Mouse (Mus musculus) hindbrain, embryonic 15.5 days (tissue): Measurements from ENCODE around the gene Nmur2. TPM values are rescaled to one million over a fixed set of nuclear protein-coding genes. Genes with fewer than 3 reads are reported as not detected.

ENCODE experiments used
- ATAC-seq: fragments of 200-750 bp; cut with Nextera tagmentation; 2 replicates; pipeline ENCODE4 v1.8.0; 2017; ENCODE audit warnings: low read depth, moderate number of reproducible peaks, moderate TSS enrichment; ENCODE audit not compliant: low FRiP score
- H3K27ac ChIP-seq: fragments of 300-500 bp; sonication (generic); replicated peaks from 2 replicates; pipeline ENCODE4 v1.5.1; 2015; ENCODE audit warnings: mild to moderate bottlenecking, inconsistent platforms
- H3K27me3 ChIP-seq: fragments of 300-500 bp; sonication (generic); 2 replicates; pipeline ENCODE4 v1.6.1; 2015; ENCODE audit warnings: control low read depth, inconsistent platforms
- H3K36me3 ChIP-seq: fragments of 300-500 bp; sonication (generic); 2 replicates; pipeline ENCODE4 v1.6.1; 2015; ENCODE audit warnings: control low read depth, inconsistent platforms
- H3K4me1 ChIP-seq: fragments of 300-500 bp; sonication (generic); replicated peaks from 2 replicates; pipeline ENCODE4 v1.6.1; 2015; ENCODE audit warnings: control low read depth, inconsistent platforms
- H3K4me2 ChIP-seq: fragments of 300-500 bp; sonication (generic); 2 replicates; pipeline ENCODE4 v1.6.1; 2015; ENCODE audit warnings: moderate library complexity, mild to moderate bottlenecking, inconsistent platforms
- H3K4me3 ChIP-seq: fragments of 300-500 bp; sonication (generic); 2 replicates; pipeline ENCODE4 v1.5.1; 2015; ENCODE audit warnings: mild to moderate bottlenecking, inconsistent platforms
- H3K9ac ChIP-seq: fragments of 300-500 bp; sonication (generic); 2 replicates; pipeline ENCODE4 v1.6.1; 2015; ENCODE audit warnings: inconsistent platforms
- H3K9me3 ChIP-seq: fragments of 300-500 bp; sonication (generic); 2 replicates; pipeline ENCODE4 v1.6.1; 2016; ENCODE audit warnings: control low read depth, inconsistent platforms
- WGBS: fragments of 180-500 bp; shearing (Covaris S2); methylation state at CpG from one replicate; pipeline ENCODE4 v1.1.7; 2015; 5-methylcytosine and 5-hydroxymethylcytosine counted together
- polyA plus RNA-seq: library from polyadenylated mRNA; unstranded; fragments of >200 nt; fragmentation: Nextera tagmentation; extraction: Ambion mirVana; gene quantifications from 2 replicates; pipeline ENCODE4 v1.2.1, GENCODE M21; 2015

Gene Nmur2
- polyA plus RNA-seq, 1 experiment from 2014 or later = 0.29 TPM

GRCm38 (mm10) chr11:56008277-56008676, 32.5 kb downstream of the Nmur2 start:
- Histone ChIP-seq H3K27me3 (no peaks in the 10 kb centered on the region), H3K36me3 (no peaks in the 10 kb centered on the region), H3K9me3 (no peaks in the 10 kb centered on the region), H3K4me1 (no peaks in the 10 kb centered on the region), H3K27ac (no peak overlapping the region), H3K4me3 (no peak overlapping the region), H3K9ac (no peak overlapping the region), H3K4me2 (no peak overlapping the region)
- 60% methylated on average over 3 of the region's 3 CpGs for WGBS
- no peak for ATAC-seq

- no peak overlapping the region for H3K27ac ChIP-seq
- no peaks in the 10 kb centered on the region for H3K36me3 ChIP-seq
- H3K9ac ChIP-seq = no peak overlapping the region
- no peaks in the 10 kb centered on the region for H3K27me3 ChIP-seq
- WGBS = 70% methylated on average over 1 of the region's 1 CpGs
- ATAC-seq = no peak
- no peak overlapping the region for H3K4me3 ChIP-seq
- no peak overlapping the region for H3K4me2 ChIP-seq
- H3K9me3 ChIP-seq = no peaks in the 10 kb centered on the region
- no peaks in the 10 kb centered on the region; the same call in 1 of the 2 replicates for H3K4me1 ChIP-seq
Measured at GRCm38 (mm10) chr11:55992799-55993198, 48.0 kb downstream of the Nmur2 start.

DNA sequence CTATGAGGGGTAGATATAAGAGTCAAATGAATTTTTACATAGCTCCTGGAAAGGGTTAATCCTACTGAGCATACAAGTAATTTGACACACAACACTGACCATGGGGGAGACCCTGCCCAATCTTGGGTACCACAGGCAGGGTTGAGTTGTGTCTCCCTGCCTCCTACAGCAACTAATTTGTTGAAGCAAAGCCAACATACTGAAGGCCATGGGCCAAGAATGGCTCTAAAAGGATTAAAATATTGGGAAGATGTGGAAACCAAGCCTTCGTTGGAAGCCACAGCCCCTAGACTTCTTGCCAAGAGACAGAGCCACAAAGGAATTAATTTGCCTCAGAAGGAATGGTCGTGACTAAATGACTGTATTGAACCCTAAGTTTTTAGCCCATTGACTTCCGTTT, 48.7 kb downstream of the Nmur2 start:
- Histone ChIP-seq H3K27me3 (no peaks in the 10 kb centered on the region), H3K4me2 (no peak overlapping the region), H3K4me3 (no peak overlapping the region), H3K4me1 (no peaks in the 10 kb centered on the region; the same call in 1 of the 2 replicates), H3K9ac (no peak overlapping the region), H3K36me3 (no peaks in the 10 kb centered on the region), H3K27ac (no peak overlapping the region), H3K9me3 (no peaks in the 10 kb centered on the region)
- no peak for ATAC-seq
- WGBS = 62% methylated on average over 3 of the region's 3 CpGs

GRCm38 (mm10) chr11:55991505-55992066, 49.2 kb downstream of the Nmur2 start:
- H3K4me2 ChIP-seq = peak overlapping the region; percentile 19; the same call in 1 of the 2 replicates
- H3K36me3 ChIP-seq = no peaks in the 10 kb centered on the region
- H3K9me3 ChIP-seq = no peaks in the 10 kb centered on the region
- no peak overlapping the region for H3K4me3 ChIP-seq
- no peak overlapping the region for H3K9ac ChIP-seq
- peak; percentile 30; the same call in 1 of the 2 replicates for ATAC-seq
- WGBS = 12% methylated on average over 8 of the region's 8 CpGs
- no peak overlapping the region for H3K27ac ChIP-seq
- no peaks in the 10 kb centered on the region; the same call in 1 of the 2 replicates for H3K4me1 ChIP-seq
- H3K27me3 ChIP-seq = no peaks in the 10 kb centered on the region

DNA sequence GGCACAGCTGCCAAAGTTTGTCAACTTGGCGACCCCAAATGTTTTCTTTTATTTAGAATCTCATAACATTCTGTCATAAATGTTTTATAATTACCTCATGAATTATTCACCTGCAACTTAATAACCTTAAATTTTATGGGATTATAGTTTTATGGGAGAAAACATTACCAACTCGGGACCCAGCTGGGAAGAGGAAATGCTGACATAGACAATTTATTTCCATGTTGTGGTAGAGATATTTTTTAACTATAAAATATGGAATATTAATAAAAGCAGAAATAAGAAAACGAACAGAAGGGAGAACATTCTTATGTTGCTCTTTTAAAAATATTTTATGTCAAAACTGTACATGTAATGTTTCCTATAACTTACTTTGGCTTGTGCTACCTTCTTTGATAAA, 56.2 kb downstream of the Nmur2 start:
- H3K27ac ChIP-seq = no peak overlapping the region
- H3K36me3 ChIP-seq = no peaks in the 10 kb centered on the region
- no peak overlapping the region for H3K9ac ChIP-seq
- no peaks in the 10 kb centered on the region for H3K4me1 ChIP-seq
- no peak for ATAC-seq
- no peaks in the 10 kb centered on the region for H3K9me3 ChIP-seq
- no peaks in the 10 kb centered on the region for H3K27me3 ChIP-seq
- no peak overlapping the region for H3K4me3 ChIP-seq
- 71% methylated on average over 3 of the region's 3 CpGs for WGBS
- no peak overlapping the region for H3K4me2 ChIP-seq

- no peak for ATAC-seq
- H3K4me2 ChIP-seq = no peak overlapping the region
- H3K27ac ChIP-seq = no peak overlapping the region
- no peak overlapping the region for H3K9ac ChIP-seq
- no peaks in the 10 kb centered on the region for H3K9me3 ChIP-seq
- H3K27me3 ChIP-seq = no peaks in the 10 kb centered on the region
- WGBS = 52% methylated on average over 1 of the region's 1 CpGs
- H3K36me3 ChIP-seq = no peaks in the 10 kb centered on the region
- H3K4me1 ChIP-seq = no peaks in the 10 kb centered on the region
- no peak overlapping the region for H3K4me3 ChIP-seq
Measured at GRCm38 (mm10) chr11:55981656-55982055, 59.2 kb downstream of the Nmur2 start.

GRCm38 (mm10) chr11:55978146-55978545, 62.7 kb downstream of the Nmur2 start:
- peaks cover 11% of the 10 kb centered on the region; the same call in 1 of the 2 replicates for H3K4me1 ChIP-seq
- no peak overlapping the region for H3K27ac ChIP-seq
- no peaks in the 10 kb centered on the region for H3K27me3 ChIP-seq
- no peaks in the 10 kb centered on the region for H3K36me3 ChIP-seq
- 47% methylated on average over 6 of the region's 6 CpGs for WGBS
- no peak for ATAC-seq
- H3K9ac ChIP-seq = no peak overlapping the region
- H3K4me2 ChIP-seq = no peak overlapping the region
- H3K9me3 ChIP-seq = no peaks in the 10 kb centered on the region
- no peak overlapping the region for H3K4me3 ChIP-seq
